Mouse (Mus musculus): Measurements from ENCODE around the gene Cep57. TPM values are rescaled to one million over a fixed set of nuclear protein-coding genes. Genes with fewer than 3 reads are reported as not detected.

Cep57 gene
- polyA plus RNA-seq (2012; rRNA removed) (14.6 and 26.2 TPM in 2 replicates), polyA plus RNA-seq (2014; fragmentation: Nextera tagmentation; extraction: Ambion mirVana) (34.5 and 37.2 TPM in 2 replicates)

- peaks cover 11 to 18% of the 10 kb centered on the region in 2 experiments for H3K4me1 ChIP-seq (replicated peaks; ENCODE audit: control insufficient read depth in 2 of 2, insufficient read depth in 2 of 2, low read length in 1 of 2)
- peak within 1 kb of the TSS; percentile 87 for H3K9ac ChIP-seq (replicated peaks)
- H3K27me3 ChIP-seq (ENCODE audit: control insufficient read depth, insufficient read depth, low read length), result no peaks in the 10 kb centered on the region
- DNase-seq (ENCODE audit: low read depth in 3 of 3, low spot score in 3 of 3) (peak; percentile 98), ATAC-seq (ENCODE audit: insufficient read depth) (peak; percentile 84)
- peak within 1 kb of the TSS; percentile 84 for H3K4me2 ChIP-seq (ENCODE audit: low read depth)
- peak within 1 kb of the TSS; percentile 92 for H3K27ac ChIP-seq
- H3K9me3 ChIP-seq (ENCODE audit: control insufficient read depth, low read length), result no peaks in the 10 kb centered on the region
- peaks cover 14% of the 10 kb centered on the region for H3K36me3 ChIP-seq (replicated peaks; ENCODE audit: control insufficient read depth, insufficient read depth, low read depth)
- H3K4me3 ChIP-seq (ENCODE audit: insufficient read depth in 1 of 2, low read depth in 2 of 2, low read length in 2 of 2), result peak within 1 kb of the TSS; percentile 81 to 89
- WGBS (ENCODE audit: insufficient replicate concordance), result under 1% methylated on average over 44 of the region's 44 CpGs
- TF ChIP-seq EP300 (IDR thresholded peaks at IDR 0.05; ENCODE audit: low read depth), result no peak
- TF ChIP-seq CTCF (IDR thresholded peaks at IDR 0.05; ENCODE audit: low read depth), result no peak
Measured at GRCm38 (mm10) chr9:13826832-13827405, at the start of gene Cep57. Cep57 (minus strand) TSS chr9:13827107.

- DNase-seq (ENCODE audit: low read depth in 3 of 3, low spot score in 3 of 3), result no peak
- Histone ChIP-seq H3K36me3 (replicated peaks; ENCODE audit: control insufficient read depth, insufficient read depth, low read depth) (no peaks in the 10 kb centered on the region), H3K4me3 (ENCODE audit: insufficient read depth in 1 of 2, low read depth in 2 of 2, low read length in 2 of 2) (no peak overlapping the region), H3K27ac (no peak overlapping the region), H3K9ac (replicated peaks) (no peak overlapping the region), H3K4me2 (ENCODE audit: low read depth) (no peak overlapping the region), H3K9me3 (ENCODE audit: control insufficient read depth, low read length) (no peaks in the 10 kb centered on the region), H3K27me3 (ENCODE audit: control insufficient read depth, insufficient read depth, low read length) (no peaks in the 10 kb centered on the region), H3K4me1 (replicated peaks; ENCODE audit: control insufficient read depth in 2 of 2, insufficient read depth in 2 of 2, low read length in 1 of 2) (no peaks in the 10 kb centered on the region)
- 23% methylated on average over 2 of the region's 2 CpGs for WGBS (ENCODE audit: insufficient replicate concordance)
- ATAC-seq (ENCODE audit: insufficient read depth), result no peak
- TF ChIP-seq EP300 (IDR thresholded peaks at IDR 0.05; ENCODE audit: low read depth) (no peak), CTCF (IDR thresholded peaks at IDR 0.05; ENCODE audit: low read depth) (no peak)
Measured at GRCm38 (mm10) chr9:13875340-13875739, 48.4 kb upstream of the Cep57 start.

- no peak overlapping the region for H3K27ac ChIP-seq
- no peaks in the 10 kb centered on the region for H3K4me1 ChIP-seq (replicated peaks; ENCODE audit: control insufficient read depth in 2 of 2, insufficient read depth in 2 of 2, low read length in 1 of 2)
- H3K4me2 ChIP-seq (ENCODE audit: low read depth), result no peak overlapping the region
- DNase-seq (ENCODE audit: low read depth in 3 of 3, low spot score in 3 of 3), result no peak
- H3K9ac ChIP-seq (replicated peaks), result no peak overlapping the region
- no peak for ATAC-seq (ENCODE audit: insufficient read depth)
- no peak for TF ChIP-seq EP300 (IDR thresholded peaks at IDR 0.05; ENCODE audit: low read depth)
- 0 out of 2 replicates have a peak, but pooled peaks have one; percentile 38 for TF ChIP-seq CTCF (IDR thresholded peaks at IDR 0.05; ENCODE audit: low read depth)
- 40% methylated on average over 2 of the region's 2 CpGs for WGBS (ENCODE audit: insufficient replicate concordance)
- H3K27me3 ChIP-seq (ENCODE audit: control insufficient read depth, insufficient read depth, low read length), result no peaks in the 10 kb centered on the region
- no peaks in the 10 kb centered on the region for H3K9me3 ChIP-seq (ENCODE audit: control insufficient read depth, low read length)
- no peak overlapping the region for H3K4me3 ChIP-seq (ENCODE audit: insufficient read depth in 1 of 2, low read depth in 2 of 2, low read length in 2 of 2)
- no peaks in the 10 kb centered on the region for H3K36me3 ChIP-seq (replicated peaks; ENCODE audit: control insufficient read depth, insufficient read depth, low read depth)
Measured at GRCm38 (mm10) chr9:13874359-13874758, 47.5 kb upstream of the Cep57 start.

- no peak for ATAC-seq (ENCODE audit: insufficient read depth)
Measured at GRCm38 (mm10) chr9:13871631-13872030, 44.7 kb upstream of the Cep57 start.

GRCm38 (mm10) chr9:13867646-13868045 is 40.7 kb upstream of the Cep57 start:
- H3K27me3 ChIP-seq (ENCODE audit: control insufficient read depth, insufficient read depth, low read length), result no peaks in the 10 kb centered on the region
- ATAC-seq (ENCODE audit: insufficient read depth) (no peak), DNase-seq (ENCODE audit: low read depth in 3 of 3, low spot score in 3 of 3) (no peak)
- no peak overlapping the region for H3K9ac ChIP-seq (replicated peaks)
- H3K9me3 ChIP-seq (ENCODE audit: control insufficient read depth, low read length), result no peaks in the 10 kb centered on the region
- H3K4me1 ChIP-seq (replicated peaks; ENCODE audit: control insufficient read depth in 2 of 2, insufficient read depth in 2 of 2, low read length in 1 of 2), result no peaks in the 10 kb centered on the region
- no peak overlapping the region for H3K27ac ChIP-seq
- H3K4me3 ChIP-seq (ENCODE audit: insufficient read depth in 1 of 2, low read depth in 2 of 2, low read length in 2 of 2), result no peak overlapping the region
- WGBS (ENCODE audit: insufficient replicate concordance), result 44% methylated on average over 2 of the region's 2 CpGs
- no peaks in the 10 kb centered on the region for H3K36me3 ChIP-seq (replicated peaks; ENCODE audit: control insufficient read depth, insufficient read depth, low read depth)
- H3K4me2 ChIP-seq (ENCODE audit: low read depth), result no peak overlapping the region
- no peak for TF ChIP-seq EP300 (IDR thresholded peaks at IDR 0.05; ENCODE audit: low read depth)

More at GRCm38 (mm10) chr9:13871631-13872030, 44.7 kb upstream of the Cep57 start:
- Histone ChIP-seq H3K4me1 (replicated peaks; ENCODE audit: control insufficient read depth in 2 of 2, insufficient read depth in 2 of 2, low read length in 1 of 2) (no peaks in the 10 kb centered on the region), H3K4me2 (ENCODE audit: low read depth) (no peak overlapping the region), H3K4me3 (ENCODE audit: insufficient read depth in 1 of 2, low read depth in 2 of 2, low read length in 2 of 2) (no peak overlapping the region), H3K27me3 (ENCODE audit: control insufficient read depth, insufficient read depth, low read length) (no peaks in the 10 kb centered on the region), H3K36me3 (replicated peaks; ENCODE audit: control insufficient read depth, insufficient read depth, low read depth) (no peaks in the 10 kb centered on the region), H3K27ac (no peak overlapping the region), H3K9ac (replicated peaks) (no peak overlapping the region), H3K9me3 (ENCODE audit: control insufficient read depth, low read length) (no peaks in the 10 kb centered on the region)
- no peak for DNase-seq (ENCODE audit: low read depth in 3 of 3, low spot score in 3 of 3)
- TF ChIP-seq EP300 (IDR thresholded peaks at IDR 0.05; ENCODE audit: low read depth) (no peak), CTCF (IDR thresholded peaks at IDR 0.05; ENCODE audit: low read depth) (no peak)
- 54% methylated on average over 7 of the region's 7 CpGs for WGBS (ENCODE audit: insufficient replicate concordance)
